Mouse (Mus musculus): ENCODE data around the gene Smcr8.

GRCm38 (mm10) chr11:60809546-60809945, 32.2 kb downstream of the Smcr8 start:
- TF ChIP-seq MAX (IDR thresholded peaks at IDR 0.05; ENCODE audit: low read depth) (no peak), E2F4 (IDR thresholded peaks at IDR 0.05; ENCODE audit: insufficient read depth) (no peak), POLR2A (IDR thresholded peaks at IDR 0.05; ENCODE audit: insufficient read length, low read depth) (no peak), TCF12 (IDR thresholded peaks at IDR 0.05; ENCODE audit: insufficient read depth, poor library complexity, severe bottlenecking) (no peak), REST (IDR thresholded peaks at IDR 0.05; ENCODE audit: insufficient read depth, insufficient read length) (no peak), USF1 (IDR thresholded peaks at IDR 0.05; ENCODE audit: low read depth) (no peak), MYOD1 (IDR thresholded peaks at IDR 0.05; ENCODE audit: control insufficient read depth in 1 of 3, insufficient read length in 2 of 3, low read depth in 2 of 3) (no peak), POLR2AphosphoS2 (IDR thresholded peaks at IDR 0.05; ENCODE audit: insufficient read length, low read depth) (no peak), CEBPB (IDR thresholded peaks at IDR 0.05; ENCODE audit: insufficient read depth, poor library complexity, severe bottlenecking) (no peak), MYOG (IDR thresholded peaks at IDR 0.05; ENCODE audit: control insufficient read depth in 1 of 3, insufficient read depth in 1 of 3, insufficient read length in 2 of 3, low read depth in 2 of 3) (no peak)
